Mouse (Mus musculus) kidney, postnatal 10 days (tissue): Measurements from ENCODE around the gene Hivep1.

ENCODE experiments used
- DNase-seq: peaks from one replicate; pipeline ENCODE4 v3.0.0; 2021; ENCODE audit warnings: mixed read lengths

The Hivep1 gene

GRCm38 (mm10) chr13:42051961-42052695, at the start of gene Hivep1:
Gene Hivep1 (plus strand): TSS chr13:42052021.
- no peak for DNase-seq

GRCm38 (mm10) chr13:42015484-42016045, 36.3 kb upstream of the Hivep1 start:
- no peak for DNase-seq

- no peak for DNase-seq
Measured at GRCm38 (mm10) chr13:42016218-42016617, 35.6 kb upstream of the Hivep1 start.

DNA sequence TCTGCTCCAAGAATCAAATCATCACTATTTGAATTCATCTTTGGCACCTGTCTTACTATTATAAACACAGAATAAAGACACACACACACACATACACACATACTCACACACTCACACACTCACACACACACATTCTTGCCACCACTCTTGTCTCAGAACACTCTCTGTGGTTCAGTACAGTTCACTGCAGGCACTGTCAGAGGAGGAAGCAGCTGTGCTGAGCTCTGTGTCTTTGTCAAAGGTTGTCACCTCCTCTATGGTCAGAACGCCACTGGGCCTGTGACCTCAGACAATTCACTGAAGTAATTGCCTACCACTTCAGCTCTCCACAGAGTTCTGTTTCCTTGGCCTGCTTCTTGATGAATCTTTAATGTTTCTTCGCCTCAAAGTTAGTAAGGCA, 33.5 kb upstream of the Hivep1 start:
- no peak for DNase-seq

- no peak for DNase-seq
Measured at GRCm38 (mm10) chr13:42041203-42041602, 10.6 kb upstream of the Hivep1 start.

DNA sequence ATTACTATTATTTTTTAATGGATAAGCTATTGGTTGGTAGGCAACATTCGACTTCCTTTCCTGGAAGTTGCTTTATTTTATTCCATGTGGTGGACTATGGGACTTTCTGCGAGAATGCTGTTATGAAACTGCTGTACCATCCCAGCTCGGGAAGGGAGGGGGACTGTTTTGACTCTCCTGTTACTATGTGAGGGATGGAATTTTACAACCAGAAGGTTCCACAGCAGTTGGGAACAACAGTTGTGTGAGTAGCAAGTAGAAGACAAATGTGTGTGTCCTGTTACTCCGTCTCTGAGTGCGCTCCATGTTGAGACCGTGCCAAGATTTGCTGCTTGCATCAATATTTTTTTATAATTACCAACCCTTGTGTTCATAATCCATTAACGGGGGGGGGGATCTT, 8.4 kb upstream of the Hivep1 start:
- no peak for DNase-seq

DNA sequence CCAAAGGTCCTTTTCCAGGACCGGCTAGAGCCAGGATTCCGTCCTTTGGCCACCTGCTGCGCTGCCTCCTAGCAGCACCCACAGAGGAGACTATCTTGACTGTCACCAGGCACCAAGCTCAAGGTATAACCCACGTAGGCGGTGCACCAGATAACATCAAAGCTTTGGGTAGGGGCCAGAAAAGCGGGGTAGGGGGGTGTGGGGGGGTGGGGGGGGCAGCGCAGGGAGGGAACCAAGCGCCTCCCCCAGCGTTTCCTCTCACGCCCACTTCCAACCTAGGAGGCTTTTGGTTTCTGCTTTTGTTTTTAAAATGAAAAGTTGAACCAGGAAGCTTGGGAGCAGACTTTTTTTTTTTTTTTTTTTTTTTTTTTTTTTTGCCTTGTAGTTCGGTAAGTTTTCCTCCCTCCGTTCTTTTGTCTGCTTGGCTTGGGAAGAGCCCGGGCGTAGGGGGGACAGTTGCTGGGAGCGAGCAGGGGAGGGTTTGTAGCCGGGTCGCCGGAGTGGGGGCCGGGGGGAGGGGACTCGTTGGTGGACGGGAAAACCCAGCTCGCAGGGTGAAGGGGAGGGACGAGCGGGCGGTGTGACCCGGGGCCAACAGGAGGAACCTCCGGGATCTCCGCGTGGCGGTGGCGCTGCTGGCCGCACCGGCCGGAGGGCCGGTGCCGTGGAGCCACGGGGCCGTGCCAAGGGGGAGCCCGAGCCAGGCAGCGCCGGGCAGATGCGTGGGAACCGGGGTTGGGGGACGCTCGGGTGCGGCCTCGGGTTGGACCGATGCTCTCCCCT, 2.6 kb upstream of the Hivep1 start:
- peak; percentile 90 for DNase-seq

- no peak for DNase-seq
Measured at GRCm38 (mm10) chr13:42049774-42050125, 2.1 kb upstream of the Hivep1 start.

DNA sequence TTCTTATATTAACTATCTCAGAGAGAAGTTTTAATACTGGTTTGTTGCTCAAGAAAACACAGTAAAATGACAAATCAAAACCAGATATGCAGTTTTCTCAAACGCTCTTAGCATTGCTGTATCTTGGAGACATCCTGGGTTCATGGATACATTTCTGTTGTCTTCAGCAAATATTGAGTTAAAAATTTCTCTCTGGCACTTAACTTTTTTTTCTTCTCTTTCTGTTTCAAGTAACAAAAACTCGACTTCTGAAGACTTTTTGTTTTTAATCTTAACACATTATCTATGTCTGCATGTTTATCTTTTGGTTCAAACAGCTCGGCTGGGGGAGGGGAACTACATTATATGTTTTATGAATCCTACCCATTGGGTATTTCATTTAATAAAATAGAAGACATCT, 1.7 kb upstream of the Hivep1 start:
- DNase-seq: no peak

- DNase-seq: no peak
Measured at GRCm38 (mm10) chr13:42050880-42051201, 980 bp upstream of the Hivep1 start.

- peak; percentile 100 for DNase-seq
Measured at GRCm38 (mm10) chr13:42051202-42051906, 467 bp upstream of the Hivep1 start.

GRCm38 (mm10) chr13:42052696-42053541, 1.1 kb downstream of the Hivep1 start:
- DNase-seq: peak; percentile 82

- no peak for DNase-seq
Measured at GRCm38 (mm10) chr13:42053656-42054055, 1.8 kb downstream of the Hivep1 start.

GRCm38 (mm10) chr13:42054138-42054537, 2.3 kb downstream of the Hivep1 start:
- no peak for DNase-seq

DNA sequence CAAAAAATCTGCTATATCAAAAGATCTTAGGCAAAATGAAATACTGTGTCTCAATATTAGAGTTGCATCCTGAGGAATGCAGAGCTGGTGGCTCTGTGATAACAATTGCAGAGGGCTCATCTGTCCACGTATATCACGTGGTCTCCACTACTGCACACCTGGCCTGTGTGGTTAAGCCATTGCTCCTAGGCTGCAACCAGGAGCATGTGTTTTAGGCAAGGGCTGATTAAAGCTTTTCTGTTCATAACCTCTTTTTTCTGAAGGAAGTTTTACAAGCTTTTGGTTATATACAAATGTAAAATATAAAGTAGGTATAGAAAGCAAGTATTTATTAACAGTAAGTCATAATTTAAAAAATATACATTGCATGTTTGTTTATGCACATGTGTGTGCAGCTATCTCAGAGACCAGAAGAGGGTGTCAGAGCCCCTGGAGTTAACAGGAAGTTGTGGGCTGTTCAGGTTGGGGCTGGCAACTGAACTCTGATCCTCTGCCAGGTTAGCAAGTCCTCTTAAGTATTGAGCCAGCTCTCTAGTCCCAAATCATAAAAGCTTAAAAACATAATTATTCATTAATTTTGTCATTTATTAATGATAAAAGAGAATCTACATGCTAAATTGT, 5.0 kb downstream of the Hivep1 start:
- DNase-seq: no peak

- DNase-seq: peak; percentile 37
Measured at GRCm38 (mm10) chr13:42060846-42061630, 9.2 kb downstream of the Hivep1 start.

DNA sequence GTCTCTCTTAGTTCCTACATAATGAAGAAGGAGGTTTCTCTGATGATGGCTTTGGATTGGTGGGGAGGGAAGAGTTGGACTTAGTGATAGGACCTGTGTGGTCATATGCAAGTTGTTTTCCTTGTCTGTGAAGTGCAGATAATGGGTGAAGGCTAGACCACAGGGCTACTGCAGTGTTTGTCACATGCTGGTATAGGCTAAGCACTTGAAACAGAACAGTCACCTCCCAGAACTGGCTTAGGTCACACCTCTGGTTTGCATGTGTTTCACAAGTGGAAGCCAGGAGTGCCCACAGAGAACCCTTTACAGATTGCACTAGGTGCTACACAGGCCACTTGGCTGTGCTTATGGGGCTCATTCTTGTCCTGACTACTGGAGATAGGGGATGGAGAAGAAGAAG, 12.4 kb downstream of the Hivep1 start:
- no peak for DNase-seq

DNA sequence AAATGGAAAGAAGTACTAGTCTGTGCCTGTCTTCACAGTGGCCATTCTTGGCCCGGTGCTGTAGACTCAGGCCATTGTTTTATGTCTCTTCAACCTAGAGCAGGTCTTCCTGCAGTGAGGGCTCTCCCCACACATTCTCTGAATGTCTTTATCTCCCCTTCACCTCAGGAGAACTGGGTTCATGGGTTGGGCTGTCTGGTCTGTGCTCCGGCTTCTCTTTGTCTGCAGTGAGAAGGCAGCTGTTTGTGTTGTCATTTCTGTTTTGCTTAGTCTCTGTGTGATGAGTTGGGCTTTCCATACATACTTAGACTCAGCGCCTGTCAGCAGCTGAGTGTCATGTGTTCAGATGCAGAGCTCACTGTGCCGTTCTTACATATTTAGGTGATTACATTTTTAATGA, 18.4 kb downstream of the Hivep1 start:
- DNase-seq: no peak

GRCm38 (mm10) chr13:42071011-42071410, 19.2 kb downstream of the Hivep1 start:
- no peak for DNase-seq

- no peak for DNase-seq
Measured at GRCm38 (mm10) chr13:42073285-42073684, 21.5 kb downstream of the Hivep1 start.

- no peak for DNase-seq
Measured at GRCm38 (mm10) chr13:42075546-42075945, 23.7 kb downstream of the Hivep1 start.
